In genomic region chr9:69340421-69340820, GRCm38 (mm10) we compare ENCODE assay signal across 27 mouse cellular contexts. TPM values are rescaled to one million over a fixed set of nuclear protein-coding genes. Genes with fewer than 3 reads are reported as not detected.
DNase-seq lines count a peak whose midpoint lies in the region; ATAC-seq and TF ChIP-seq lines count a peak whose summit lies in the region.
"Had no signal": no experiment of that assay in that cellular context is flagged by ENCODE, and none has a peak within 500 bp of the region (broad histone marks: within the 10 kb centered on the region; RNA-seq: fewer than 3 reads in every experiment).

No protein-coding gene starts in this region.

- no peak for DNase-seq in gastrocnemius, adult 2 months
- no peak for DNase-seq in gastrocnemius, postnatal 4 days (ENCODE audit: low spot score in 2 of 2)
- no peak for DNase-seq in layer of hippocampus, postnatal 36 days
- no peak for DNase-seq in liver
- no peak for DNase-seq in right cerebral cortex, postnatal 4 days
- DNase-seq: adrenal gland, adult 2 months; adrenal gland, postnatal 10 days; adrenal gland, postnatal 25 days; B cell, adult 2 months; cerebellum, adult 11 months; cerebellum, adult 18-20 months; cerebellum, adult 8-10 months; cerebellum, adult 9-11 months; cerebellum, postnatal 14 days; cerebellum, postnatal 36 days; embryo, embryonic 11 days had no signal

- intact Hi-C loops in gastrocnemius, adult 2 months (cut with DNase I) = no loop called here

- no peak for TF ChIP-seq CTCF in gastrocnemius, adult 2 months (IDR thresholded peaks at IDR 0.05)

- H3K27ac ChIP-seq in gastrocnemius, adult 2 months = peak overlapping the region; percentile 61
- H3K27ac ChIP-seq: embryonic facial prominence, embryonic 13.5 days; embryonic facial prominence, embryonic 15.5 days; forebrain, embryonic 10.5 days; forebrain, embryonic 12.5 days had no signal

- peak; percentile 38 for ATAC-seq in CD4-positive, CD25-positive, alpha-beta regulatory T cell, adult 4 months
- peak; percentile 24 for ATAC-seq in activated CD4-positive, CD25-positive, alpha-beta regulatory T cell, adult 4 months
- peak; percentile 42 for ATAC-seq in inflammation-experienced regulatory T-cells, adult 6 months
- ATAC-seq: forebrain, embryonic 14.5 days; forebrain, embryonic 16.5 days; Patski had no signal

- H3K4me3 ChIP-seq in gastrocnemius, adult 2 months = no peak overlapping the region
- H3K4me3 ChIP-seq: embryonic facial prominence, embryonic 13.5 days; embryonic facial prominence, embryonic 15.5 days; erythroblast, embryonic 14.5 days; forebrain, embryonic 10.5 days; forebrain, embryonic 12.5 days had no signal

RNA-seq across cellular contexts. Expression of gene Ice2, which starts 57.3 kb away (rescaled TPM):
- 1 to 10 TPM; 4.7 to 7.1 TPM for total RNA-seq in gastrocnemius, adult 2 months (2021)
- total RNA-seq in gastrocnemius, postnatal 4 days (2021) = 10 to 100 TPM in 1 of 2 experiments, 1 to 10 TPM in 1; 9.5 to 11.1 TPM
- 10 to 100 TPM; 24.5 to 31.2 TPM for polyA plus RNA-seq in CD4-positive, CD25-positive, alpha-beta regulatory T cell, adult 4 months (2017; shearing (Covaris generic))
- 10 to 100 TPM; 12.8 to 16.0 TPM for polyA plus RNA-seq in activated CD4-positive, CD25-positive, alpha-beta regulatory T cell, adult 4 months (2017; shearing (Covaris generic))
- polyA plus RNA-seq in inflammation-experienced regulatory T-cells, adult 6 months (2017; shearing (Covaris generic)) = 10 to 100 TPM; 11.1 to 22.0 (median 21.5) TPM
- 10 to 100 TPM; 13.6 to 14.4 TPM for total RNA-seq in layer of hippocampus, postnatal 36 days (2021)
